8 mouse cellular contexts compared by ENCODE assay signal in the genomic region with DNA sequence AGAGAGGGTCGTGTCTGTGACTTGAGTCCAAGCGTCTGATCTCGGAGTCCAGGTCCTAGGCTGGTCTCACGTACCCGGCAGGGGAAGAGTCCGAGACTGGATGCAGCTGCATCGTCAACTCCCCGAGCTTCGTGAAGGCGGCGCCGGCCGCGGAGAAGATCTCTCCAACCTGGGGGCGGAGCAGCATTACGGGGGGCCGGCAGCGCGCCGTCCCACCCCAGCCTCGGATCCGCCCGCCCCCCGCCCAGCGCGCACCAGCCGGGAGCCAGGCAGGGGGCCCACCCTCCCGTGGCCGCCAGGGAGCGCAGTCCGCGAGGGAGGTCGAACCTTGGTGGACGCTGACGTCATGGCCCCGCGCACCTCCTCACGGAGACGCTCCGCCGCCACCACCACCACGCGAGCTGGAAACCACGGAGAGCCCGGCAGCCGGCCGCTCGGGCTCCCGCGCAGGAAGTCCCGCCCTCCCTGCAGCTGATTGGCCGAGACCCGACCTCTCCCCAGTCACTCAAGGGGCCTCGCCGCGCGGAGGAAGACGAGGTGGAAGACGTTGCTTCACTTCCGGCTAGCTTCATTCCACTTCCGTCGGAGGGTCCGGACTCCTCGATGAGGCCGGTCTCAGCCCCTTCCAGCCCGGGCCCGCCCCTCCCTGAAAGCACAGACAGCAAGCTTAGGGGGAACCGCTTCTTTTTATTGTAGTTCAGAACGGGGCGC. TPM values are rescaled to one million over a fixed set of nuclear protein-coding genes. Genes with fewer than 3 reads are reported as not detected.
DNase-seq lines count a peak whose midpoint lies in the region; ATAC-seq lines count a peak whose summit lies in the region.

A gene (minus strand): TSS at position 458 of the 711 bp plus-strand sequence.

- peak within 1 kb of the TSS; percentile 91 for H3K4me3 ChIP-seq in hindbrain, embryonic 12.5 days

- H3K4me2 ChIP-seq in hindbrain, embryonic 12.5 days (replicated peaks), result peak within 1 kb of the TSS; percentile 98

- H3K27me3 ChIP-seq in hindbrain, embryonic 12.5 days, result no peaks in the 10 kb centered on the region

- peaks cover 21% of the 10 kb centered on the region for H3K36me3 ChIP-seq in hindbrain, embryonic 12.5 days

- H3K27ac ChIP-seq in hindbrain, embryonic 12.5 days, result peak within 1 kb of the TSS; percentile 92

- peak; percentile 98 for DNase-seq in Muller cell, postnatal 12 days (ENCODE audit: inconsistent ontology term)
- DNase-seq in cerebellum, adult 9-11 months, result peak; percentile 99
- DNase-seq in frontal cortex, postnatal 10 days (ENCODE audit: low spot score in 2 of 2), result peak; percentile 95 to 97
- DNase-seq in layer of hippocampus, postnatal 25 days (ENCODE audit: extremely low spot score in 1 of 2, low spot score in 1 of 2), result peak; percentile 96 to 98
- peak; percentile 98 for DNase-seq in lung, postnatal 25 days (ENCODE audit: low spot score)
- peak; percentile 97 for DNase-seq in retina, embryonic 14.5 days (ENCODE audit: low spot score)
- DNase-seq in thymus, postnatal 4 days, result peak; percentile 98

- H3K9ac ChIP-seq in hindbrain, embryonic 12.5 days, result peak within 1 kb of the TSS; percentile 92

- WGBS in hindbrain, embryonic 12.5 days, result under 1% methylated on average over 62 of the region's 70 CpGs

- peak; percentile 93 for ATAC-seq in hindbrain, embryonic 12.5 days (ENCODE audit: low FRiP score)

- H3K9me3 ChIP-seq in hindbrain, embryonic 12.5 days (replicated peaks), result no peaks in the 10 kb centered on the region

- H3K4me1 ChIP-seq in hindbrain, embryonic 12.5 days, result peaks cover 32% of the 10 kb centered on the region

RNA-seq across cellular contexts. Expression of the gene that starts here (rescaled TPM):
- polyA plus RNA-seq in hindbrain, embryonic 12.5 days (2016; fragmentation: Nextera tagmentation; extraction: Ambion mirVana), result 197 and 210 TPM in 2 replicates
- total RNA-seq in layer of hippocampus, postnatal 25 days (2021), result 10 to 100 TPM; 50.6 to 55.6 TPM

Comparison
In these comparisons a context has a peak if more than half of its experiments do, and no peak if none do; other contexts are left out.
1. Peak in every context shown above with its lines: DNase-seq, ATAC-seq, H3K4me3 ChIP-seq and H3K27ac ChIP-seq.